Mouse (Mus musculus): ENCODE results near the gene Diras2. TPM values are rescaled to one million over a fixed set of nuclear protein-coding genes. Genes with fewer than 3 reads are reported as not detected.

The Diras2 gene
- polyA plus RNA-seq, 1 experiment = 0.91 TPM

- peak overlapping the region; percentile 99 for H3K27ac ChIP-seq (ENCODE audit: insufficient read depth, low read depth, low read length)
- peaks cover 51% of the 10 kb centered on the region for H3K4me1 ChIP-seq (ENCODE audit: control insufficient read depth, insufficient read depth, low read length)
- TF ChIP-seq POLR2A (IDR thresholded peaks at IDR 0.05; ENCODE audit: borderline replicate concordance, low read depth, low read length) = no peak
- TF ChIP-seq CTCF (IDR thresholded peaks at IDR 0.05; ENCODE audit: low read depth, low read length) = no peak; the same call in 1 of the 2 replicates
- H3K4me3 ChIP-seq (ENCODE audit: insufficient read depth, low read length) = peak overlapping the region; percentile 38
Measured at GRCm38 (mm10) chr13:52571591-52572384, 40.7 kb upstream of the Diras2 start.

- no peak overlapping the region for H3K27ac ChIP-seq (ENCODE audit: insufficient read depth, low read depth, low read length)
- peaks cover 44% of the 10 kb centered on the region for H3K4me1 ChIP-seq (ENCODE audit: control insufficient read depth, insufficient read depth, low read length)
Measured at GRCm38 (mm10) chr13:52570276-52570675, 39.2 kb upstream of the Diras2 start.

GRCm38 (mm10) chr13:52569194-52569769 lies 38.2 kb upstream of the Diras2 start:
- Histone ChIP-seq H3K27ac (ENCODE audit: insufficient read depth, low read depth, low read length) (no peak overlapping the region), H3K4me1 (ENCODE audit: control insufficient read depth, insufficient read depth, low read length) (peaks cover 40% of the 10 kb centered on the region), H3K4me3 (ENCODE audit: insufficient read depth, low read length) (no peak overlapping the region)
- TF ChIP-seq CTCF (IDR thresholded peaks at IDR 0.05; ENCODE audit: low read depth, low read length) = no peak
- no peak for TF ChIP-seq POLR2A (IDR thresholded peaks at IDR 0.05; ENCODE audit: borderline replicate concordance, low read depth, low read length)

More at GRCm38 (mm10) chr13:52570276-52570675, 39.2 kb upstream of the Diras2 start:
- H3K4me3 ChIP-seq (ENCODE audit: insufficient read depth, low read length) = no peak overlapping the region
- TF ChIP-seq POLR2A (IDR thresholded peaks at IDR 0.05; ENCODE audit: borderline replicate concordance, low read depth, low read length) (no peak), CTCF (IDR thresholded peaks at IDR 0.05; ENCODE audit: low read depth, low read length) (no peak)

DNA sequence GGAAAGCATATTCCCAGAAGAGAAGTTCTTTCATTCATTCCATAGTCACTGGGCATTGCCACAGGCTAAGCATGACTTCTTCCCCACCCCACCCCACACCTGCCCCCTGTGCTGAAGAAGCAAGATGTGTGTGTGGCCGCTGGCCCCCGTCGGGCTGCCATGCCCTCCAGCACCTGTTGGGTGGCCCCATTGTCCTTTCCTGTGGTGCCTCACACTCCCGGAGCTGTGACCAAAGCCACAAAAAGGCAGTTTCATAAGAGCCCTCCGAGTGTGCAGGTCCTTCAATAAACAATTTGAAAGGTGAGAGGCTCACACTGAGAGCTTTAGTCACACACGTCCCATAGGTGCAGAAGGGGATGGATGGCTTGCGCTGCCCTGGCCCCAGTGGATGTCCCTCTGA lies 35.7 kb upstream of the Diras2 start:
- Histone ChIP-seq H3K27ac (ENCODE audit: insufficient read depth, low read depth, low read length) (no peak overlapping the region), H3K4me1 (ENCODE audit: control insufficient read depth, insufficient read depth, low read length) (peaks cover 23% of the 10 kb centered on the region), H3K4me3 (ENCODE audit: insufficient read depth, low read length) (no peak overlapping the region)
- no peak for TF ChIP-seq POLR2A (IDR thresholded peaks at IDR 0.05; ENCODE audit: borderline replicate concordance, low read depth, low read length)
- no peak for TF ChIP-seq CTCF (IDR thresholded peaks at IDR 0.05; ENCODE audit: low read depth, low read length)

GRCm38 (mm10) chr13:52566188-52566760 lies 35.2 kb upstream of the Diras2 start:
- H3K27ac ChIP-seq (ENCODE audit: insufficient read depth, low read depth, low read length) = no peak overlapping the region
- H3K4me3 ChIP-seq (ENCODE audit: insufficient read depth, low read length) = no peak overlapping the region
- H3K4me1 ChIP-seq (ENCODE audit: control insufficient read depth, insufficient read depth, low read length) = peaks cover 18% of the 10 kb centered on the region
- no peak for TF ChIP-seq POLR2A (IDR thresholded peaks at IDR 0.05; ENCODE audit: borderline replicate concordance, low read depth, low read length)
- TF ChIP-seq CTCF (IDR thresholded peaks at IDR 0.05; ENCODE audit: low read depth, low read length) = no peak

- Histone ChIP-seq H3K4me1 (ENCODE audit: control insufficient read depth, insufficient read depth, low read length) (peaks cover 18% of the 10 kb centered on the region), H3K4me3 (ENCODE audit: insufficient read depth, low read length) (peak overlapping the region; percentile 52), H3K27ac (ENCODE audit: insufficient read depth, low read depth, low read length) (peak overlapping the region; percentile 69)
- TF ChIP-seq CTCF (IDR thresholded peaks at IDR 0.05; ENCODE audit: low read depth, low read length) (0 out of 2 replicates have a peak, but pooled peaks have one; percentile 39), POLR2A (IDR thresholded peaks at IDR 0.05; ENCODE audit: borderline replicate concordance, low read depth, low read length) (no peak)
Measured at GRCm38 (mm10) chr13:52565103-52565739, 34.1 kb upstream of the Diras2 start.

GRCm38 (mm10) chr13:52562166-52562571 lies 31.1 kb upstream of the Diras2 start:
- H3K4me3 ChIP-seq (ENCODE audit: insufficient read depth, low read length) = no peak overlapping the region
- TF ChIP-seq CTCF (IDR thresholded peaks at IDR 0.05; ENCODE audit: low read depth, low read length) (no peak), POLR2A (IDR thresholded peaks at IDR 0.05; ENCODE audit: borderline replicate concordance, low read depth, low read length) (no peak)
- no peak overlapping the region for H3K27ac ChIP-seq (ENCODE audit: insufficient read depth, low read depth, low read length)
- H3K4me1 ChIP-seq (ENCODE audit: control insufficient read depth, insufficient read depth, low read length) = peaks cover 12% of the 10 kb centered on the region

- no peak for TF ChIP-seq POLR2A (IDR thresholded peaks at IDR 0.05; ENCODE audit: borderline replicate concordance, low read depth, low read length)
- no peak overlapping the region for H3K4me3 ChIP-seq (ENCODE audit: insufficient read depth, low read length)
- no peak overlapping the region for H3K27ac ChIP-seq (ENCODE audit: insufficient read depth, low read depth, low read length)
- peaks cover 12% of the 10 kb centered on the region for H3K4me1 ChIP-seq (ENCODE audit: control insufficient read depth, insufficient read depth, low read length)
Measured at GRCm38 (mm10) chr13:52561367-52562165, 30.5 kb upstream of the Diras2 start.

DNA sequence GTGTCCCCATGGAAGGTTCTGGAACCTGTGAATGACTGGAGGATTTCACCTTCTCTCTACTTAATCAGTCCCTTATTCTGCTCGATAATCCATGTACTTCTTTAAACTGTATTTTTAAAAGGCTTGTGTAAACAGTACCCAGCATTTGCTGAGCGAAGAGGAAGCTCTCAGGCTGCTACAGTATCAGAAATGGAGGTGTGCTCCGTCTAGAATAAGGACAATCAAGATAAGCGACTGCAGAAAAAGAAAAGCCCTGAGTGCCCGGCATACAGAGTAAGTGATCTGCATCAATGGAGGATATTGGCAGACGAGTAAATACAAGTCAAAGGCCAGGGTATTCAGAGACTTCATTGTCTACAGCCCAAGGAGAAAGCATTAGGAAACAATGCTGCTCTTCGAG lies 26.3 kb upstream of the Diras2 start:
- Histone ChIP-seq H3K27ac (ENCODE audit: insufficient read depth, low read depth, low read length) (no peak overlapping the region), H3K4me1 (ENCODE audit: control insufficient read depth, insufficient read depth, low read length) (no peaks in the 10 kb centered on the region), H3K4me3 (ENCODE audit: insufficient read depth, low read length) (no peak overlapping the region)
- TF ChIP-seq POLR2A (IDR thresholded peaks at IDR 0.05; ENCODE audit: borderline replicate concordance, low read depth, low read length) (no peak), CTCF (IDR thresholded peaks at IDR 0.05; ENCODE audit: low read depth, low read length) (no peak)
